Mouse (Mus musculus) liver, embryonic 14.5 days (tissue): Measurements from ENCODE around the gene Sema6b.

Experiments
- CTCF ChIP-seq: IDR thresholded peaks from 2 replicates; pipeline ENCODE4 v1.5.1; 2016; ENCODE audit warnings: antibody characterized with exemption, low read depth, control low read depth
- EP300 ChIP-seq: IDR thresholded peaks from 2 replicates; pipeline ENCODE4 v1.6.1; 2016; ENCODE audit warnings: antibody characterized with exemption, low read depth

GRCm38 (mm10) chr17:56074827-56075208, 65.3 kb downstream of the Sema6b start, which contains the start of gene Ubxn6:
- TF ChIP-seq CTCF (peak; percentile 70), EP300 (0 out of 2 replicates have a peak, but pooled peaks have one; percentile 29)
